Mouse (Mus musculus) megakaryocyte progenitor cell, adult 5-6 weeks (primary cell): Measurements from ENCODE around the gene Haus8. TPM values are rescaled to one million over a fixed set of nuclear protein-coding genes. Genes with fewer than 3 reads are reported as not detected.
A peak's percentile ranks its signal among the peaks of the same experiment; 100 is the strongest.
"Not testable (repeated sequence)": the region's sequence is repeated elsewhere in the genome, so short reads cannot be mapped to it uniquely, and the experiment has no call there.

Experiments
- ATAC-seq: replicated peaks from 2 replicates; pipeline ENCODE4 v1.8.0; 2016; ENCODE audit warnings: mild to moderate bottlenecking, moderate TSS enrichment, inconsistent platforms; ENCODE audit not compliant: poor library complexity
- total RNA-seq, 2 experiments: library from RNA; stranded (forward) in 1 of 2; stranded (reverse) in 1 of 2; fragments of 157-497, 149-512 nt in 1 of 2; fragments of 200-1000 nt in 1 of 2; gene quantifications; 2 replicates each; pipeline versions ENCODE4 v1.2.3 to v1.2.4; 2015 to 2017

Haus8 gene
- total RNA-seq, 2 experiments from 2014 or later: 25.4 to 66.7 TPM

GRCm38 (mm10) chr8:71288441-71288949 is 15.8 kb upstream of the Haus8 start:
- ATAC-seq: no peak

GRCm38 (mm10) chr8:71286223-71286622 is 13.5 kb upstream of the Haus8 start:
- peak; percentile 92 for ATAC-seq

- no peak for ATAC-seq
Observed at GRCm38 (mm10) chr8:71282621-71283020, 9.9 kb upstream of the Haus8 start.

GRCm38 (mm10) chr8:71281731-71282130 is 9.0 kb upstream of the Haus8 start:
- not testable (repeated sequence) for ATAC-seq

- ATAC-seq: not testable (repeated sequence)
Observed at GRCm38 (mm10) chr8:71279409-71279808, 6.7 kb upstream of the Haus8 start.

GRCm38 (mm10) chr8:71276166-71276565 is 3.4 kb upstream of the Haus8 start:
- ATAC-seq: no peak

- peak; percentile 24 for ATAC-seq
Observed at GRCm38 (mm10) chr8:71274478-71274877, 1.7 kb upstream of the Haus8 start.

GRCm38 (mm10) chr8:71273151-71273510 is 397 bp upstream of the Haus8 start:
- ATAC-seq: peak; percentile 14

- ATAC-seq: no peak
Observed at GRCm38 (mm10) chr8:71271630-71272029, 1.1 kb downstream of the Haus8 start.

- not testable (repeated sequence) for ATAC-seq
Observed at GRCm38 (mm10) chr8:71268286-71268685, 4.4 kb downstream of the Haus8 start.

- no peak for ATAC-seq
Observed at GRCm38 (mm10) chr8:71267690-71268089, 5.0 kb downstream of the Haus8 start.

- ATAC-seq: peak; percentile 90
Observed at GRCm38 (mm10) chr8:71261234-71261633, 11.5 kb downstream of the Haus8 start.

GRCm38 (mm10) chr8:71256545-71257232 is 16.0 kb downstream of the Haus8 start:
- no peak for ATAC-seq

GRCm38 (mm10) chr8:71248203-71248602 is 24.5 kb downstream of the Haus8 start:
- ATAC-seq: peak; percentile 58

GRCm38 (mm10) chr8:71242757-71243156 is 30.0 kb downstream of the Haus8 start:
- no peak for ATAC-seq

- ATAC-seq: peak; percentile 48; the same call in 1 of the 2 replicates
Observed at GRCm38 (mm10) chr8:71224560-71224959, 48.2 kb downstream of the Haus8 start.

GRCm38 (mm10) chr8:71214266-71214665 is 58.5 kb downstream of the Haus8 start:
- 0 out of 2 replicates have a peak, but pooled peaks have one; percentile 23 for ATAC-seq

GRCm38 (mm10) chr8:71205541-71205967 is 67.2 kb downstream of the Haus8 start:
- peak; percentile 88 for ATAC-seq

Other genes with a start within 250 kb of the Haus8 start
- 29.4 and 30.4 TPM in 2 replicates for gene Myo9b, start 220 bp downstream of the Haus8 start, total RNA-seq (2015)
- gene Myo9b, start 220 bp downstream of the Haus8 start, total RNA-seq (2017): 37.6 and 48.7 TPM in 2 replicates
- gene Use1, start 93.9 kb upstream of the Haus8 start, total RNA-seq (2015): 107 and 116 TPM in 2 replicates
- 153 and 165 TPM in 2 replicates for gene Use1, start 93.9 kb upstream of the Haus8 start, total RNA-seq (2017)
- 6.3 and 8.0 TPM in 2 replicates for gene Ocel1, start 98.4 kb upstream of the Haus8 start, total RNA-seq (2015)
- gene Ocel1, start 98.4 kb upstream of the Haus8 start, total RNA-seq (2017): 11.1 and 11.7 TPM in 2 replicates
- 3.6 and 7.6 TPM in 2 replicates for gene Nr2f6, start 109.0 kb upstream of the Haus8 start, total RNA-seq (2015)
- 4.3 and 5.6 TPM in 2 replicates for gene Nr2f6, start 109.0 kb upstream of the Haus8 start, total RNA-seq (2017)
- not detected in 2 replicates for gene Ushbp1, start 122.9 kb upstream of the Haus8 start, total RNA-seq (2015)
- gene Ushbp1, start 122.9 kb upstream of the Haus8 start, total RNA-seq (2017): not detected in 2 replicates
- gene Babam1, start 123.9 kb upstream of the Haus8 start, total RNA-seq (2015): 51.8 and 76.5 TPM in 2 replicates
- gene Babam1, start 123.9 kb upstream of the Haus8 start, total RNA-seq (2017): 93.7 and 122 TPM in 2 replicates
- gene Ankle1, start 133.1 kb upstream of the Haus8 start, total RNA-seq (2015): 13.6 and 19.8 TPM in 2 replicates
- gene Ankle1, start 133.1 kb upstream of the Haus8 start, total RNA-seq (2017): 14.2 and 14.3 TPM in 2 replicates
- gene Abhd8, start 190.7 kb upstream of the Haus8 start, total RNA-seq (2015): 2.3 and 3.1 TPM in 2 replicates
- 8.2 and 8.3 TPM in 2 replicates for gene Abhd8, start 190.7 kb upstream of the Haus8 start, total RNA-seq (2017)
- 60.0 and 66.1 TPM in 2 replicates for gene Mrpl34, start 192.0 kb upstream of the Haus8 start, total RNA-seq (2015)
- 50.2 and 53.6 TPM in 2 replicates for gene Mrpl34, start 192.0 kb upstream of the Haus8 start, total RNA-seq (2017)
- 32.3 and 37.0 TPM in 2 replicates for gene Dda1, start 196.3 kb upstream of the Haus8 start, total RNA-seq (2015)
- 14.1 and 14.7 TPM in 2 replicates for gene Dda1, start 196.3 kb upstream of the Haus8 start, total RNA-seq (2017)
- gene Ano8, start 213.0 kb upstream of the Haus8 start, total RNA-seq (2015): 0.22 and 0.64 TPM in 2 replicates
- gene Ano8, start 213.0 kb upstream of the Haus8 start, total RNA-seq (2017): 3.1 and 3.6 TPM in 2 replicates
- 5.9 TPM in 2 replicates for gene Gtpbp3, start 215.2 kb upstream of the Haus8 start, total RNA-seq (2015)
- 23.4 and 26.5 TPM in 2 replicates for gene Gtpbp3, start 215.2 kb upstream of the Haus8 start, total RNA-seq (2017)
- gene Plvap, start 238.8 kb upstream of the Haus8 start, total RNA-seq (2015): 0.67 and 0.76 TPM in 2 replicates
- gene Plvap, start 238.8 kb upstream of the Haus8 start, total RNA-seq (2017): 0.71 and 2.7 TPM in 2 replicates